Mouse (Mus musculus) splenic B cell, adult 2 months (primary cell): ENCODE data around the gene Dpm3.
"Not testable (repeated sequence)": the region's sequence is repeated elsewhere in the genome, so short reads cannot be mapped to it uniquely, and the experiment has no call there.

Experiments used
- DNase-seq: peaks from one replicate; pipeline ENCODE4 v3.0.0-alpha.2; 2011; ENCODE audit warnings: low read depth, low spot score
- H3K27me3 ChIP-seq: 2 replicates; pipeline ENCODE4 v1.6.1; 2012; ENCODE audit warnings: mild to moderate bottlenecking, low read length, moderate library complexity, mixed read lengths; ENCODE audit not compliant: control insufficient read depth, poor library complexity, insufficient read depth, severe bottlenecking
- H3K36me3 ChIP-seq: 2 replicates; pipeline ENCODE4 v1.6.1; 2012; ENCODE audit warnings: mild to moderate bottlenecking, low read length, moderate library complexity, mixed read lengths; ENCODE audit not compliant: control insufficient read depth, poor library complexity, insufficient read depth, severe bottlenecking

Gene Dpm3

DNA sequence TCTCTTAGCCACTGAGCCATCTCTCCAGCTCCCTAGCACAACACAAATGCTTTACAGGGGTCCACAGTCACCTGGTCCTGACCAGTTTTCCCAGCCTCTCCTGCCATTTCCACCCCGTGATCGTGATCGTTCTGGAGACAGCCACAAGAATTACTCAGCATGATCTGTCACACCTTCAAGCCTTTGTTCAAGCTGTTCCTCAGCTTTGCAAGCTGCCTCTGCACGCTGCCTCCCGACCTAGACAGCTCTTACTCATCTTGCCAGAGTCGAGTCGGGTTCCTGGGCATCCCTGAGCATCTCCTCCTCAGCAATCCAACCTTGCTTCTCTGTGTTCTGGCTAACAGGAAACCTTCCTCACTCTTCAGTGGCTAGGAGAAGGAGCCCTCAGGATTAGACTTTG lies at the start of gene Dpm3:
Dpm3 (plus strand) TSS at position 283 of the 400 bp plus-strand sequence.
- Histone ChIP-seq H3K27me3 (no peaks in the 10 kb centered on the region), H3K36me3 (no peaks in the 10 kb centered on the region)
- no peak for DNase-seq

DNA sequence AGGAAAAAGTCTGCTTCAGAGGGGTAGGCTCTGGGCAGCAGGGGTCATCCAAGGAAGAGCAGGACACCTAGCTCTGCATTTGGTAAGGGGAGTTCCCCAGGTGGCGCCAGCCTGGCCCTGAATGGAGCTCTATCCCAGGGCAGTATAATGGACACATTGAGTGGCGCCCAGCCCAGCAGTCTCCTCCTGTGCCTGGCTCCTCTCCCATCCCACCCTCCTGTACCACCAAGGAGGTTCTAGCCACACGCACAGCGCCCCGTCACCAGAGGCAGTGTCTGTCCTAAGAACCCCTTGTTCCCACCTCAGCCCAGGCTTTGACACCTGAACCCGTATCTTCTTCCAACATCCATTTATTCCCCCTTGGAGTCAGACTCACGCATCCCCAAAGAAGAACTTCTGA lies 49.4 kb upstream of the Dpm3 start:
- Histone ChIP-seq H3K27me3 (no peaks in the 10 kb centered on the region), H3K36me3 (peaks cover 9% of the 10 kb centered on the region; the same call in 1 of the 2 replicates)
- no peak for DNase-seq

DNA sequence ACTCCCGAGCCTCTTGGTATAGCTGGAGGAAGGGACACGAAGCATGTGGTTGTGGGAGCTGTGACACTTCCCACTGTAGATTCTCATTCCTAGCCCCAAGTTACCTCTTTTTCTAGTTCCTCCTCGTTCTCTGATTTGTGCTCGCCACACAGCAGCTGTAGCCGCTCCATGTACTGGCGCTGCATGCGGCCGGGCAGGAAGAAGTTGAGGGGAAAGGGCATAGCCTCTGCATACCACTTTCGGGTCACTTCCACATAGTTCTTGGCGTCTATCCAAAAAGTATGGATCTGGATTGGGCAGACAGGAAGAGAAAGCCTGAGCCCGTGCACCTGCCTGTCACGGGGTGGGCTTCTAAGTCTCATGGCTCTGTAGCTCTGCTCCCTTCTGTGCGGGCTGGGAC lies 49.0 kb upstream of the Dpm3 start:
- no peaks in the 10 kb centered on the region for H3K27me3 ChIP-seq
- H3K36me3 ChIP-seq, result peaks cover 9% of the 10 kb centered on the region; the same call in 1 of the 2 replicates
- DNase-seq, result no peak

DNA sequence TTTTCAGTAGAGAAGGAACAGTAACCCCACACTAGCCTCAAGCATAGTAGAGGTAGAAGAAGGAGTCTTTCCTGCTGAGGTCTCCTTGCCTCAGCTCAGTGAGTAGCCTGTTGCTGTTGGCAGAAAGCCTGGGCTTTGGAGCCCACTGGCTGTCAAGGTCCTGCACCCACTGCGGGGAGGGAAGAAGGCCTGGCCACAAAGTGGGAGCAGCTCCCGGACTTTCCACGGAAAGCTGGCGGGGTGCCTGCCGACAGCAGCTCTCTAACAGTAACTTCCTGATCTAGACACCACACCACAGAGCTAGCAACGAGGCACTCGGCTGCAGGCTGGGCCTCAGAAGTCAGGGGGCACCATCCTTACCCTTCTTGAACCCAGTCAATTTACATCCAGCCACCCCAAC lies 48.4 kb upstream of the Dpm3 start:
- H3K27me3 ChIP-seq, result no peaks in the 10 kb centered on the region
- H3K36me3 ChIP-seq, result peaks cover 6% of the 10 kb centered on the region; the same call in 1 of the 2 replicates
- no peak for DNase-seq

DNA sequence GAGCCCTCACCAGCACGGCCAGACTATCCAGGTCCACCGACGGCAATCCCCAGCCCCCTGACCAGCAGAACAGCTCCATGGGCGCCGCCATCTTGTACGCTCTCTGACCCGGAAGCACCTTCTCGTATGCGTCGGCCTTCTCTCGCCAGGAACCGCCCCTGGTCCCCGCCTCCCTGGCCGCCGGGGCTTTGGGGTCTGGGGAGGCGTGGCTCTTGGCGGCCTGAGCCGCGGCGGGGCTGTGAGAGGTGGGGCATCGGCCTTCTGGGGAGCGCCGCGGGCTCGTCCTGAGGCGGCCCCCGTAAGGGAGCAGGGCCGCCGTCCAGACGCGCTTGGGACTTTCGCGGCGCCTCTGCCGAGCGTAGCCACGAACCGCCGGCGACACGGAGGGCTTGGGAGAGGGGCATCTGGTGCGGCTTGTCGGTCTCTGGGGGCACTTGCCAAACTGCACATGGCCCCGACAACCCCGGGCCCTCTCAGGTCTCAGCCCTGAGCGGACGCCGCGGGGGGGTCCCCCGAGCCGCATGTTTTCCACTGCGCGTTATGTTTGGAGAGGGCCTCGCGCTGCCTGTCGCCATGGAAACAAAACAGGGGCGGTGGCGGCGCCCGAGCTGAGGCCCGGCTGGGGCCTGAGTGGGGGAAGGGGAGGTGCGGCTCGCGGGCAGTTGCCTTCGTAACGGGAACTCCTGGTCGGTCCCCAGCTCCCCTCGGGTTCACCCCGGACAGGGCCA lies 45.2 kb upstream of the Dpm3 start:
- Histone ChIP-seq H3K27me3 (no peaks in the 10 kb centered on the region), H3K36me3 (peaks cover 3% of the 10 kb centered on the region; the same call in 1 of the 2 replicates)
- DNase-seq, result peak; percentile 97

DNA sequence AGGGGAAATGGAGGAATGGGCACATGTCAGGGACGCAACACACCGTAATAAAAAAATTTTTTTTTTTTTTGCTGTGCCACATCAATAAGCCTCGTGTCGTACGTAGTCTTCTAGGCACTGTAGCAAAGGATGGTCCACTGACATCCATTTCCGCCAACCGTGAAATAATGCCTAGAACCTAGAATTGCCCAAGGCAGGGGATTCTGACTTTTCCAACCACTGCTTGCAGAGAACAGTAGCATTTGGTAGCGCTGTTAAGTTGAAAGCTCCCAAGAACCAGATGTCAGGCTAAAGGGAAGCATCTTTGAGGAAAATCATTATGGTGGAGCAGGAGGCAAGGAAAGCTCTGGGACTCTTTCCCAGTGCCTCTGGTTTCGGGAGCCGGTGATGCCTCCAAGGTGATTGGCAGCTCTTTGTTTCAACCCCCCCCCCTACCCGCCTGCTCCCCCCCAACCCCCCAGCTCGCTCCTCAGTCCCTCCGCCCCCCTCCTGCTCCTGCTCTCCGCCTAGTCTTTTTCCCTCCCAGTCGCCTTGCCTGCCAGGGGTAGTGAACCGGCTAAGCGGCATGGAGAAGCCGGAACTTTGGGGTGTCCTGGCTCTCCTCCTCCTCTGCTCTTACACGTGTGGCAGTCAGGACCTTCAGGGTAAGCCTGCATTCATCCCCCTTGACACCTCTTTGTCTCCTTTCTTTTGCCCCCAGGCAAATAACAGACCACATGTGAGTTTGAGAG lies 44.3 kb upstream of the Dpm3 start, which contains the start of gene Thbs3:
Thbs3 (plus strand) TSS at position 500 of the 731 bp plus-strand sequence.
- peaks cover under 1% of the 10 kb centered on the region; the same call in 1 of the 2 replicates for H3K36me3 ChIP-seq
- no peaks in the 10 kb centered on the region for H3K27me3 ChIP-seq
- DNase-seq, result no peak

DNA sequence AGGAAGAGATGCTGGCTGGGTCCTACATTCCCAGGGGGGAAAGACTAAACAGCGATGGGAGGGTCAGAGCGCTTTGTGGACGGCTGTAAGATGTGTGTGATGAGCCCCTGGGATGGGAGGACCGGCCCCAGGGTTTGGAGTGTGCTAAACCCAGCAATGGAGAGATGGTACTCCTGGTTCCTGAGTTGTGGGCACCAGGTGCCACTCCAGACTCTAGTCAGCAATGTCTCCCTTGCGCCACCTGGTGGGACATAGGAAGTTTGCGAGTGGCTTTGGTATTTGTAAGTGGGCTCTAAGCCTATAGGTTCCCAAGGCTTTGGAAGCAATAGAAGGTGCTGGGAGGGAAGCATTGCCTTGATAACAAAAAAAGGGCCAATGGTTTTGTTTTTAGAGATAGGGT lies 43.3 kb upstream of the Dpm3 start:
- DNase-seq, result peak; percentile 93
- H3K27me3 ChIP-seq, result no peaks in the 10 kb centered on the region
- no peaks in the 10 kb centered on the region for H3K36me3 ChIP-seq

DNA sequence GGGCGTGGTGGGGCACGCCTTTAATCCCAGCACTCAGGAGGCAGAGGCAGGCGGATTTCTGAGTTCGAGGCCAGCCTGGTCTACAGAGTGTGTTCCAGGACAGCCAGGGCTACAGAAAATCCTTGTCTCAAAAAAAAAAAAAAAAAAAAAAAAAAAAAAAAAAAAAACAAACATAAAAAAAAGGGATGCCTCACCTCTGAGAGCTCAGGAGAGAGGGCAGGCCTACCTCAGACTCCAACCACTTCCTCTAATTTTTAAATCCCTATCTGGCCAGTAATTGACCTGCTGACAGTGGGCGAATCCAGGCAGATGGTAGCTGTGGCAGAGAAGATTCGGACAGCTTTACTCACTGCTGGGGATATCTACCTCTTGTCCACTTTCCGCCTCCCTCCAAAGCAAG lies 42.8 kb upstream of the Dpm3 start:
- not testable (repeated sequence) for DNase-seq, H3K27me3 ChIP-seq, H3K36me3 ChIP-seq

DNA sequence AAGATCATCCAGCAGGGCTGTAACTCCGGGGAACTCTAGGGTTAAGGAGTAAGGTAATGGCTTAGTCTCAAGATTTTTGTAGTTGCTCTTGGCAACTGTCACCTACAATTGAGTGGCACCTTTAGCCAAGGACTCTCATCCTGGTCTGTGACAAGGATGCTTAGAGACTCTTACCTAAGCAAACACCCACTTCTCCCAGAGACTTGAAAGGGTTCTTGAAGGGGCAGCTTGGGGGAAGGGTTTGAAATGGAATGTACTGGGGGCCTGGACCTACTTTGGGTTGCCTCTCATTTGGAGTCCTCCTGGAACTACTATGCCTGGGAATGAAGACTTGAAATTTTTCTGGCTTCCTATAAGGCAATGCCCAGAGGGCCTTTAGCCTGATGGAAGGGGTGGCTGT lies 40.9 kb upstream of the Dpm3 start:
- Histone ChIP-seq H3K27me3 (no peaks in the 10 kb centered on the region), H3K36me3 (no peaks in the 10 kb centered on the region)
- no peak for DNase-seq

DNA sequence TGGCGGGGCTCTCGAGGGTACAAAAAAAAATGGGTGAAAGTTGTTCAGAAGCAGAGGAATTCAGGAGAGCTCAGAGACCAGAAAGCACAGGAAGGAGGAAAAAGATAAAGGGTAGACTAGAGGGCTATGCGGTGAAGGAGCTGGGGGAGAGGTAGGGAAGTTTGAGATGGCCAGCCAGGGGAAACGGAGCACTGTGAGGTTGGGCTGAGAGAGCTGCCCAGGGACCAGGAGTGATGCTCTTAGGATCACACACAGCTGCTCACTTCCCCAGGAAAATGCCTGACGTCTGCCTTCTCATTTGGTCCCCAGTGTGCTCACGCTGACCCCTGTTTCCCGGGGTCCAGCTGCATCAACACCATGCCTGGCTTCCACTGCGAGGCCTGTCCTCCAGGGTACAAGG lies 39.6 kb upstream of the Dpm3 start:
- no peak for DNase-seq
- Histone ChIP-seq H3K36me3 (no peaks in the 10 kb centered on the region), H3K27me3 (no peaks in the 10 kb centered on the region)

DNA sequence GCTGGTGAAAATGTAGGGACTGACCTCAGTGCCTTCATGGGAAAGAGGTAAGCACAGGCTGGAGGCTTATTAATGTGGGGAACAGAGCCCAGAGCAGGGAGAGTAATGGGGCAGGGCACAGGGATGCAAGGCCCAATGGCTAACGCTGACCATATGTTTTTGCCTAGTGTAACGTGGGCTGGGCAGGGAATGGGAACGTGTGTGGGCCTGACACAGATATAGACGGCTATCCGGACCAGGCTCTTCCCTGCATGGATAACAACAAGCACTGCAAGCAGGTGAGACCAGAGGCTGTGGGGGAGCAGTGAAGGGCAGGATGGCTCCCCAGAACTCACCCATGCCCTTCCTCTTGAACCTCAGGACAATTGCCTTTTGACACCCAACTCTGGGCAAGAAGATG lies 38.0 kb upstream of the Dpm3 start:
- no peak for DNase-seq
- Histone ChIP-seq H3K27me3 (no peaks in the 10 kb centered on the region), H3K36me3 (no peaks in the 10 kb centered on the region)

DNA sequence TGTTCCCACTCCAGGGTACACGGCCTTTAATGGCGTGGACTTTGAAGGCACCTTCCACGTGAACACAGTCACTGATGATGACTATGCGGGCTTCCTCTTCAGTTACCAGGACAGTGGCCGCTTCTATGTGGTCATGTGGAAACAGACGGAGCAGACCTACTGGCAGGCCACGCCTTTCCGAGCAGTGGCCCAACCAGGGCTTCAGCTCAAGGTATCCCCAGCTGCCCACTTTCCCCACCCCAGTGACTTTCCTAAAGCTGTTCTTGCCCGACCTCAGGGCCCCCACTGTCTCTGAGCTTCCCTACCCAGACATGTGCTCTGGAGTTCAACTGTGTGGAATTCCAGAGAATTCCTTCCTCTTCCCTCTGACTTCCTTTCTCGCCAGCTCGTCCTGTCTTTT lies 34.4 kb upstream of the Dpm3 start:
- DNase-seq, result no peak
- no peaks in the 10 kb centered on the region for H3K27me3 ChIP-seq

DNA sequence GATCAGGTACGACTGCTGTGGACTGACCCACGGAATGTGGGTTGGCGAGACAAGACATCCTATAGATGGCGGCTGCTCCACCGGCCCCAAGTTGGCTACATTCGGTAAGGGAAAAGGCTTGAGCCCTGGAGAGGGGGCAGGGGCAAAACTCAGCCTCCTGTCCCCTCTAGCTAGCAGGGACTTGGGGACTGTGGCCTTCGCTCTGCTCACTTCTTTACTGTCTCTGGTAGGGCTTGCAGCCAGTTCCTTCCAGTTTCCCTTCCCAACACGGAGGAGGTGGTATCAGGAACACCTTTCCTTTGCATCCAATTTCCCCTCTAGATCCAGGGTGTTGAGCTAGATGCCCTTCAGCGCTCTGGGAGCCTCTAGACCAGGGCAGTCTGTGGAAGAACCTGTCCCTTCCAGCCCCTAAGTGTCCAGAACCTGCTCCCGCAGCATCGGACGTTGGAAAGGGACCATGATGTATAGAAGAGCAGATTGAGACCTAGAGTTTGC lies 33.8 kb upstream of the Dpm3 start:
- no peak for DNase-seq
- Histone ChIP-seq H3K36me3 (no peaks in the 10 kb centered on the region), H3K27me3 (no peaks in the 10 kb centered on the region)

More for the DNA sequence above, 34.4 kb upstream of the Dpm3 start:
- no peaks in the 10 kb centered on the region for H3K36me3 ChIP-seq

DNA sequence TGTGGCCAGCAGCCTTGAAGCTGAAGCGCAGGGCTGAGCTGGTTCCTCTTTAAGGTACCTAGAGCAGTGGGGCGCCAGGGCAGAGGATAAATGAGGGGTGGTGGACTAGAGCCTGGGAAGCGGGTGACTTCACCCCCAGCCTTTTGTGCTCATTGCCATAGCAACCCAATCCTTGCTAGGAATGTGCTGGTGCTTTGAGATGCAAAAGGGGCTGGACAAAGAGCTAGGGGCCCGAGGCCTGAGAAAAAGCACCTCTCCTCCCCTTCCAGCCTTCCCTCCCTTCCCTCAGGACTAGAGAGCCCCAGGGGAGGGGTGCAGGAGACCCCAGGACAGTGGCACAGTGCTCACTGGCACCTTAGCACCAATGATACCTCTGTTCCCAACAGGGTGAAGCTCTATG lies 33.2 kb upstream of the Dpm3 start:
- H3K27me3 ChIP-seq, result no peaks in the 10 kb centered on the region
- no peaks in the 10 kb centered on the region for H3K36me3 ChIP-seq
- no peak for DNase-seq

DNA sequence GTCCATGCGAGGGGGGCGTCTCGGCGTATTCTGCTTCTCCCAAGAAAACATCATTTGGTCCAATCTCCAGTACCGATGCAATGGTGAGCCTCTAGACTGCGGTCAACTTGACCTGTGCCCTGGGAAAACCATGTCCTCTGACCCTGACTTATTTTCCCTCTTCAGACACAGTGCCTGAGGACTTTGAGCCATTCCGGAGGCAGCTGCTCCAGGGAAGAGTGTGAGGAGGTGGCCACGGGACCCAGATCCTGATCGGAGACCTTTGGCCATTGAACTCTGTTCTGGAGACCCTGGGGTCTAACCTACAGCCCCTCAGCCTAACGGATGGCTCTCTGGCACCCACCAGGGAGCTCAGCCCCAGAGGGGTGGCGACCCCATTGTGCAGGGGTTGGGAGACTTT lies 32.8 kb upstream of the Dpm3 start:
- no peak for DNase-seq
- H3K27me3 ChIP-seq, result no peaks in the 10 kb centered on the region
- H3K36me3 ChIP-seq, result no peaks in the 10 kb centered on the region
